Mouse (Mus musculus): ENCODE measurements around the gene Ctsq.
"Not testable (repeated sequence)": the region's sequence is repeated elsewhere in the genome, so short reads cannot be mapped to it uniquely, and the experiment has no call there.

Ctsq gene

GRCm38 (mm10) chr13:61040531-61040930 lies at the start of gene Ctsq:
Ctsq (minus strand) TSS chr13:61040631.
- DNase-seq (ENCODE audit: low spot score in 2 of 2) = no peak

- DNase-seq (ENCODE audit: low spot score in 2 of 2) = no peak
Observed at GRCm38 (mm10) chr13:61022785-61023184, 17.6 kb downstream of the Ctsq start.

GRCm38 (mm10) chr13:61021844-61022243 lies 18.6 kb downstream of the Ctsq start:
- DNase-seq (ENCODE audit: low spot score in 2 of 2) = no peak

- DNase-seq (ENCODE audit: low spot score in 2 of 2) = no peak
Observed at GRCm38 (mm10) chr13:61010171-61010570, 30.3 kb downstream of the Ctsq start.

GRCm38 (mm10) chr13:61005859-61006258 lies 34.6 kb downstream of the Ctsq start, which contains the start of gene Ctsj:
Ctsj (minus strand) TSS chr13:61005959.
- no peak for DNase-seq (ENCODE audit: low spot score in 2 of 2)

- no peak for DNase-seq (ENCODE audit: low spot score in 2 of 2)
Observed at GRCm38 (mm10) chr13:60997600-60997999, 42.8 kb downstream of the Ctsq start.

- DNase-seq (ENCODE audit: low spot score in 2 of 2) = not testable (repeated sequence)
Observed at GRCm38 (mm10) chr13:60986915-60987314, 53.5 kb downstream of the Ctsq start.

Data from spleen, postnatal 14 days (tissue).